Mouse (Mus musculus) liver, adult 2 months (tissue): Measurements from ENCODE around the gene Olfr354.

Experiments
- CTCF ChIP-seq: fragments of 200-500 bp; IDR thresholded peaks from 2 replicates; pipeline ENCODE4 v1.5.1; 2011; ENCODE audit warnings: low read depth, low read length, control low read depth
- POLR2A ChIP-seq: fragments of 200-500 bp; IDR thresholded peaks from 2 replicates; pipeline ENCODE4 v1.6.1; 2011; ENCODE audit warnings: low read length, control low read depth; ENCODE audit not compliant: insufficient read depth; ENCODE audit errors: extremely low read depth

GRCm38 (mm10) chr2:36936821-36937220 lies 31.3 kb downstream of the Olfr354 start, which contains the start of gene Olfr356:
- TF ChIP-seq CTCF (no peak), POLR2A (no peak)
